Mouse (Mus musculus) megakaryocyte, embryonic 14.5 days (primary cell): ENCODE results near the gene Zg16.

Source experiments
- FLI1 ChIP-seq: IDR thresholded peaks from 2 replicates; pipeline ENCODE4 v1.6.1; 2012; ENCODE audit warnings: low read length, inconsistent platforms, mixed read lengths
- GATA1 ChIP-seq: IDR thresholded peaks from 3 replicates; pipeline ENCODE4 v1.6.1; 2012; ENCODE audit warnings: mixed read lengths, low read length, inconsistent platforms, borderline replicate concordance

DNA sequence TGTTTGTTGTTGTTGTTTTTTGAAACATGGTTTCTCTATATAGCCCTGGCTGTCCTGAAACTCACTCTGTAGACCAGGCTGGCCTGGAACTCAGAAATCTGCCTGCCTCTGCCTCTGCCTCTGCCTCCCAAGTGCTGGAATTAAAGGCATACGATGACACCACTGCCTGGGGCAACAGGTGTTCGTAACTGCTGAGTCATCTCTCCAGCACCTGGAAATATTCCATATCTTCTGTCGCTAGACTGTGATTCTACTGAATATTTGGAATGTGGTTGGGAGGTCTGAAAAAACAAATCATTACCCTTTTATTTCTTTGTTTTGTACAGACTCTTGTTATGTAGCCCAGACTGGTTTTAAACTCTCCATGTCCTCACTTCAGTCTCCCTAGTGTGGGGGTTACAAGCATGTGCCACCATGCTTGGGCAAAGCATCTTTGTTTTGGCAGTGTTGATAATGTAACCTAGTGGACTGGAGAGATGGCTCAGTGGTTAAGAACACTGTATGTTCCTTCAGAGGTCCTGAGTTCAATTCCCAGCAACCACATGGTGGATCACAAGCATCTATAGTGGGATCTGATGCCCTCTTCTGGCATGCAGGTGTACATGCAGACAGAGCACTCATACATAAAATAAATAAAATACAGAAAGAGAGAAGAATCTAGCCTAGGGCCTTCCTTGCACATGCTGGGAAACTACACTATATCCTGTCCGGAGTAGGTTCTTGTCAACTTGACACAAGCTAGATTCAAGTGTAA lies 82.8 kb downstream of the Zg16 start:
- no peak for TF ChIP-seq GATA1
- no peak for TF ChIP-seq FLI1
